Mouse (Mus musculus) megakaryocyte-erythroid progenitor cell, adult 5-6 weeks (primary cell): Measurements from ENCODE around the gene Spata17. TPM values are rescaled to one million over a fixed set of nuclear protein-coding genes. Genes with fewer than 3 reads are reported as not detected.
"Not testable (repeated sequence)": the region's sequence is repeated elsewhere in the genome, so short reads cannot be mapped to it uniquely, and the experiment has no call there.

ENCODE experiments used
- ATAC-seq: replicated peaks from 2 replicates; pipeline ENCODE4 v1.8.0; 2016; ENCODE audit warnings: mild to moderate bottlenecking, inconsistent platforms; ENCODE audit not compliant: severe bottlenecking, poor library complexity, low FRiP score, low TSS enrichment
- total RNA-seq, 2 experiments: library from RNA; stranded (forward) in 1 of 2; stranded (reverse) in 1 of 2; fragments of 200-1000, 215-1000 nt in 1 of 2; fragments of >200 nt in 1 of 2; fragmentation: Nextera tagmentation in 1 of 2; gene quantifications; 2 replicates each; pipeline ENCODE4 v1.2.3; 2014 to 2017

Spata17 gene
- total RNA-seq, 2 experiments from 2014 or later = 0.44 TPM; not detected in 1

DNA sequence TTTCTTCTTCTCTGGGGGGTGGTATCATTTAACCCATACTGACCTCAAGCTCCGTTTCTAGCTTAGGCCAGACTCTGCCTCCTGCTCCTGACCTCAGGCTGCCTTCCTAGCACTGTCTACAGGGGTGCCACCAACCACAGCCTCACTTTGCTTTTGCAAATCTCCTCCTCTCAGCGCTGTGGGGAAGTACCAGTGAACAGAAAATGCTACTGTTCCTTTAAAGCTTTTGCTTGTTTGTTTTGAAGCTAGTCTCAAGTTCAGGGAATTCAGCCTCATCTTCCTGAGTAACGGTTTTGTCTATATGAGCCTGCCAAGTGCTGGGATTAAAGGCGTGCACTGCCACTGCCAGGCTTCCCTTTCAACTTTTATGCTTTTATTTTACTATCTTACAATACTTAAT lies 5.8 kb downstream of the Spata17 start:
- ATAC-seq = no peak

DNA sequence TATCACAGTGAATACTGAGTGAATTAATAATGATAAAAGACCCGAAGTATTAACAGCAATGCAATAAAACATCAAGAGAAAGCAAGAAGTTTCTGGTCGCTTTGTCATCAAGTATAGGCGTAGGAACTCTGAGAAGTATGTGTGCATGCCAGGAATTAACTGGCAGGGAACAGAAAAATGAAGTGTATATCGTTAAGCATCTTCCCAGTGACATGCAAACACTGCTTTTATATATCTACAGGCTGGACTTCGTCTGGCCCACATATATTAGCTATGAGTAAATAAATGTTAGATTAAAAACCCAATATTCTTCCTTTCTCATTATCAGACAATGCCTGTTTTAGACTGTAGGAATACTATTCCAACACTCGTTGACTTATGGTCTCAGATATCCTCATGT lies 9.8 kb downstream of the Spata17 start:
- ATAC-seq = no peak

DNA sequence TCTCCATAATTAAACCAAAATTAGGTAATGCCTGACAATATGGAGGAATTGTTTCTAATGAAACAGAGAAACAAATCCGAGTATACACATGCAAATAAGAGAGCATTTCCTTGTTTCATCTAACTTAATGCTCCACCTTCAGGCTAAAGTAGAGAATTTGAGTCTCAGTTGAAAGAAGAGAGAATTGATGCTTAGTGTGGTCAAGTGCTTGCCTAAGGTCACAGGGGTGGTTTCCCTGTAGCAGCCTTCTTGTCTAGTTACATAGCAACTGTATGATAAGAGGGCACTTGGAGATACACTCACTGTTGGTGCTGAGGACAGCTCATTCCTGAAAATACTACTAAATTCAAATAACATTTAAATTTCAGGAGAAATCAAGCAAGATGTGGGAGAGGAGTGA lies 36.7 kb downstream of the Spata17 start:
- no peak for ATAC-seq

DNA sequence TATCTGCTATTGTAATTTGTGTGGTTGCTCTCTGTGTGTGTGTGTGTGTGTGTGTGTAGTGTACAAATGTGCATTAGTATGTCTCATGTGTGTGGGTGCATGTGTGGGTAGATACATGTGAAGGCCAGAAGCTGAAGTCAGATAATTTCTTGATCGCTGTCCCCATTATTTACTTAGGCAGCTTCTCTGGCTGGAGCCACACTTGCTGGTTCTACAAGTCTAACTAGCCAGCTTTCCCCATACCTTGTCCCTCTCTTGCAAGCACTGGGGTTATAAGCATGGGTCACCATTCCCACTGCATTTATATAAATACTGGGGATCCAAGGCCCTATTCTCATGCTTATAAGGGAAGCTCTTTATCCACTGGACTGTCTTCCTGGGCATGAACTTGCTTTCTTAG lies 39.3 kb downstream of the Spata17 start:
- ATAC-seq = no peak

DNA sequence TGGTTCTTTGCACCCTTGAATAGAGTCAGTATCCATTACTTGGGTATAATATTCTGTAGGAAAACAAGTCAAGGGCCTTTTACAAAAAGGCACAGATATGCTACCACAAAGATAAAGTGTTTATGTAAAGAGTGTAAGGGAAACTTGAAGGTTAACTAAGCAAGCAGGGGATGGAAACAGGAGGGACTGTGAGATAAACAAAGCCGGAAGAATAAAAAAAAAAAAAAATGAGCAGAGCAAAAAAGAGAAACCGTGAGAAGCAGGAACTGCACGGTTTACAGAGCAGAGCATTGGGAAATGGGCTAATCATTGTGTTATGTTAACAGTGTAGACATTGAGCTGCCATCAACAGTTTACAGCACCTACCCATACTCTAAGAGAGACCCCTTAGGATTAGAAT lies 44.9 kb downstream of the Spata17 start:
- peak; percentile 26 for ATAC-seq

DNA sequence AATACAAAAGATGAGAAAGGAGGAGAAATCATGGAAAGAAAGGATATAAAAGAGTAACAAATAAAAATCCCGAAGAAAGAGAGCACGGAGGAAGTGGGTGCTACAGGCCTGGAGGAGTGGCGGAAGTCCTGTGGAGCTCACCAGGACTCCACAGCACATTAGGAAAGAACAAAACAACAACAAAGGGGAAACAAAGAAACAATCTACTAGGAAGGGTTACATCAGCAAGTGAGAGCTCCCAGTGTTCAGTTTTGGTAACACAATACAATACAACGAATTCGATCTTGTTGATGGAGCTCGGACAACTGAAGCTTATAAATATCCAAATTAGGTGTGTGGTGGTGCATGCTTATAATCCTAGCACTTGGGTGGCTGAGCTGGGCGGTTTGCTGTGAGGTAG lies 45.6 kb downstream of the Spata17 start:
- no peak for ATAC-seq

DNA sequence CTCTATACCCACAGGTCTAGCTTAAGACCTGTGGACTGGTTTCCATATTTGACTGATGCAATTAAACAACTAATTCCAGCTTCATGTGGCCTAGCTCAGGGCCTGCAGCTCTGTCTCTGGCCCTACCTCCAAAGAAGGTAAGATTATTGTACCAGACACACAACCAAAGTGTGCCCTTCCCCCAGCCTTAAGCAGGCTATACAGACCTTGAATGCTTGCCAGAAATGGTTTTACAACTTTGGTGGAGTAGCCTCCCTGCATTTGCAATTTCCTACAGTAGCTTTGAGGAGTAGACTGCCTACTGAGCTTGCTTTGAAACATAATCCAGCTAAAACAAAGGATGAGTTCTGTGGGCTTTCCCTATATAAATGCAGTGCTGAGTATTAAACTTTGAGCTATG lies 51.7 kb downstream of the Spata17 start:
- ATAC-seq = no peak

DNA sequence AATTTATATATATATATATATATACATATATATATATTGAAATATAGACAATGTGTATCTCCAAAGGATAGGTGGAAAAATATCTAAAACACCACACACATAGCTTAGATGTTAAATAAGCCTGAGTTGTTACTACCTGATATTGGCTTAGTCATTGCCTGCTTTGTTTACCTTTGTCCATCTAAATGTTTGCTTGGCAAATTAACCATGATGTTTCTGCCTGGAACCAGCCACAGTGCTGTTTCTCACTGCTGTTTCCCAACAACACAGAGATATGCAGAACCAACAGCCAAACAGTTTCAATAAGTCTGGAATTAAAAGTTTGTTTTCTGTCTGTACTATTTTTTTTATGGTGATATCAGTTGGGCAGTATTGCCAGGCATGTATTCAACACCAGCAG lies 59.6 kb downstream of the Spata17 start:
- ATAC-seq = no peak

DNA sequence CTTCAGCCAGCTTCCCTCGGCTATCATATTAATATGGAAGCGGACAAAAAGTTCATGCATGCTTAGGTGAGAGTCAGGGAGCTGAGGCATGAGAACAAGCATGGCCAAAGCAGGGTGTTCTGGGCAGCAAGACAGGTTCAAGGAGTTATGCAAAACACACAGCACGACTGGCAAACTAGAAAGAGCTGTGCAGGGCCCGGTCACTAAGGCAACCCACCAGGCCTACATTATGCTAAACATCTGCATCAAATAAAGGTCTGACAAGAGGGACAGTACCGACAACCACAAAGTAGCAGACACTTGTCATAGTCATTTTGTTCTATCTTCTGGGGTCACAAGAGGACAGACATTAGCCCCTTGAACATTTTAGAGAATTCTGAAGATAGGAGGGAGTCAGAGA lies 61.6 kb downstream of the Spata17 start:
- ATAC-seq = no peak

DNA sequence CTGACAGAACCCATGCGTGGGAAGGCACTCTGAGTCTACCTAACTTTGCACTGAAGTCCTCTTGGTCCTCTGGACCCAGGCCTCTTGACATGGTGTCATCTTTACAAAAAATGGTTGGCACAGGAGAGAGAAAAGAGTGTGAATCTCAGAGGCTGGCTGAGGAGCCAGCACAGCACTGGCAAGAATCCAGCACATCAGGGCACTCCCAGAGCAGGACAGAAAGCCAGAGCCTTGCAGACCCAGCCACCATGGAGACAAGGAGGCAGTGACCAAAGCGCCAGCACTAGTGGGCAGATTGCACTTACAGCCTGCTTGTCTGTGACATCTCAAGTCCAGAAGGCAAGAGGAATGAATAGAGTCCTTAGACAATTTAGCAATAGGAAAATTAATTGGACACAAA lies 62.7 kb downstream of the Spata17 start:
- ATAC-seq = no peak

DNA sequence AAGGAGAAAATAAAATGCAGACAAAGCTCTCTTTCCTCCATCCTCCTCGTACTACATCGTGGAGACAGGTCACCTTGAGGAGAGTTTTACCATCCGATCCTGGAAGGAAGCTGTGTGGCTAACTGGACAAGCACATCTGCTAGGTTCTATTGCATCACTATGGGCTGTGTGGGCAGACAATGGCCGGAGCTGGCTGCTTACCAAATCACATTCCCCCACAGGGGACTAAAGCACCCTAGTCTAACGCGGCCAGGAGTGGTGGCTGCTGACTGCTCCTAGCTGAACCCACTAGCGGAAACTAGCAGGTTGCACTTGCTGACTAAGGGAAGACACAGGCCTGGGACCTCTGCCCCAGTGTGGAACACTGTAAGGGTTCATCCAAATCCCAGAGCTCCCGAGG lies 72.3 kb downstream of the Spata17 start:
- ATAC-seq = no peak

DNA sequence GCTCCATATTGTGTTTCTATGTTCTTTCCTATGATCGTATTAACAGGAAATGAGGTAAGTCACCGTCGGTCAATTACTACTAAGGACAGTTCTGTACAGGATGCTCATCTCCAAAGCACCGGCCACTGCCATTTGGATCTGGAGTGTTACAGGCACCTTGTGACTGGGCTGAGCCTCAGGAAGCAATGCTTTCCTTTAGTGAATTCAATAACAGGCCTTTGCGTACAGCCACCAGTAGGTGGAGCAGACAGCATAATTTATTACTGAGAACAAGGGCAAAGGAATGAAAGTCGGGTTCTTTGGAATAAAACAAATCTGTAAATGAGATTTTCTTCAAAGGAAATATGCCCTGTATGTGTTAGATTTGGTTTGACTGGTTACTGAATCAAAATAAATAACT lies 77.8 kb downstream of the Spata17 start:
- ATAC-seq = peak; percentile 90

DNA sequence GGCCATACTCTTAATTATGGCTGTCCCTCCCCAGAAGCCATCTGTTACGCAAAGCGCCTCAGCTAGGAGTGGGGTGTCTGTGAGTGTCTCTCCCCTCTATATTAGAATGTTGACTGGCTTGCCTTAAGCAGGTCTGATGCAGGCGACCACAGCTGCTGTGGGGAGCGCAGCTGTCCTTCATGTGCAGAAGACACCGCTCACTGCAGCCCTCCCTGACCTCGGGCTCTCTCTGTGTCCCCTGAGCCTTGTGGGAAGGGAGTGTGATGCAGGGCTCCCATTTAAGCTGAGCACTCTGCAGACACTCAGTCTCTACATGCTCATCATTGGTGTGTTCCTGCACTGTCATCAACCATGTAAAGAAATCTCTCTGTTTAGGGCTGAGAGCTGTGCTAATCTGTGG lies 79.4 kb downstream of the Spata17 start:
- ATAC-seq = no peak

DNA sequence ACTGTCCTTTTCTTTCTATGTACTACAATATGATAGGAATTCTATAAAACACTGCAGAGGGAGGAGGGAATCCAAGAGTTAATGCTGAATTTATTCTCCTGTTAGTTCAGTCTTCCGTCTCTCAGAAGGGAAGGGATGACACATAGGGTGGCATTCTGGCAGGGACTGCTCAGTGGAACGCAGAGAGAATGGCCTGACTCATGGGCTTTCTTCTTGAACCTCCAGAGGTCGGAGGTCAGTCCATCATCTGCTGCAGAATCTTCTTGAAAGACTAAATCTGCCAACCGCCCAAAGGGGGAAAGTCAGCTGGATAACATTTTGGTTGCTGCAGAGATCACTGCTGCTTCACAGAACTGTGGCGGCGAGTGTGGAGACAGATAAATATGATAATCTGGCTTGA lies 81.4 kb downstream of the Spata17 start:
- no peak for ATAC-seq

DNA sequence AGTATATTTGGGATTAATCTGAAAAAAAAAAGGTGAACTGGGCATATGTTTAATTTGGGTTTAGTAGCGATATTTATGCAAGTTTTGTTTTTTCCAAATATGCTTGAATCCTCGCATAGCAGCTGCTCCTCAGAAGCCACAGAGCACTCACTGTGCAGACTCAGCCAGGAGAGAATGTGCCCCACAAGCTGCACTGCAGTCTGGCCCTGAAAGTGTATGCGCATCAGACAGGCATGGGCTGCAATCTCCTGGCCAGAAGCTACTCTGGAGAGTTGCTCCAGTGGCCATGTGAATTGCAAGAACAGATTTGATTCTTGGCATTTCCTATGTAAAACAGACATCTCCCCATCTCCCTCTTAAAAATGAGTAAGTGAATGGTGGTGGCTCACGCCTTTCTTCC lies 82.9 kb downstream of the Spata17 start:
- ATAC-seq = no peak

DNA sequence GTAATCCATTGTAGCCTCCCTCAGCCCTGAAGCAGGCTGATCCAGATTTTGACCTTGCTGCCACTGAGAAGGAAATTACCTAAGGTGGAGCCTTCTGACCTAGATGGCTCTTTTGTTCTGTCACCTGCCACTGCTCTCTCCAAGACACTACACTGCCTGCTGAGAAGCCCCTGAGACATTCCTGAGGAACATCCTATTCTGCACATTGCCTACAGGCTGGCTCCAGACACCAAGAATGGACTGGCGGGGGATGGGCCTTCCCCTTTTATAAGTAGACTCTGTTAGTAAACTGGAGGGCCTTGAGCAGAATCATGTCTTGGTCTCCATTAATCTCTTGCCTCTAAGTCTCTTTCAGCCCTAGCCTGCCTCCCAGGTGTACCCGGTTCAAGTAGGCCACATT lies 87.7 kb downstream of the Spata17 start:
- not testable (repeated sequence) for ATAC-seq

DNA sequence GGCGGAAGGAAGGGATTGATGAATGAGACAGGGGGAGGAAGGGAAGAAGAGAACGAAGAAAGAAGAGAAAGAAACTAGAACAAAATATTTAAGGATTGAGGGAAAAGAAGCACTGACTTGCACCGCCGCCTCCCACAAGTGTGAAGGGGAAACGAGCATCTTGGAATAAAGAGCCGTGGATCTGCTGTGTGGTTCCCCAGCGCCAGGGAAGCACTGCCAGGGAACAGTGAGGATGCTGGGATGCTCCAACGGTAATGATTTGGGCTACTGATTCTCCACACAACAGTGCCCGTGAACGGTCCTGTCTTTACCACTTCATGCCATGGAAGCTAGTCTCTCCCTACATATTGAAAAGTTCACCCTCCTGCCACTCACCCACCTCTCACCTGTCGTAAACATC lies 89.5 kb downstream of the Spata17 start:
- ATAC-seq = no peak

DNA sequence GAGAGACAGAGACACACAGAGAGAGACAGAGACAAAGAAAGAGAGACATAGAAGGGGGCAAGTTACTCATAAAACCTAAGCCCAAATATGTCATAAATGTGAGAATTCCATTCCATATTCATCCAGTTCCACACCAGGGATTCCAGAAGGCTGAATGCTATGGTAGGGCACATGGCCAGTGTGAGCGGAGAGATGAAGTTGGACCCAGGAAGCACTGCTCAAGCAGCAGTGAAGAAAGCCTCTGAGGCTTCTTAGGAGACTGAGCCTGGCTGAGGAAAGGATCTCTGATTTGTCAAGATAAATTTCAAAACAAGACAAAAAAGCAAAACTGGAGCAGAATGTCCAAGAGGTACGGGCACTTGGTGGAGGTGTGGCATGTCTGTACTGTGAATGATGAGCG lies 90.3 kb downstream of the Spata17 start:
- ATAC-seq = no peak

DNA sequence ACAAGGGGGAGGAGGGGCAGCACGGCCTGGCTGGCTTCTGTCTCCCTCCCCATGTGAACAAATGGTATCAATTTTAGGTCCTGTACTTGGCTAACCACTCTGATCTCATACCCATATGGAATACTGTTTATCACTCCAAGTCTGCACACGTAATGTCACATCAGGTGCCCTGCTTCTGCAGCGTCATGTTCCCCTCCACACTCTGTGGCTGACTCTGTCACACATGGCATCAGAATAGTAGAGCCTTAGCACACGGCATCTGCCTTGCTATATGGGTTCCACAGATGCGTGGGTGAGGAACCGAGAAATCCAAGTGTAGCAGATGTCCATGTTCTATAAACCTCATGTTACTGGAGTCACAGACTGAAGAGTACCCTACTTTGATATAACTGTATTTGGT lies 96.0 kb downstream of the Spata17 start:
- ATAC-seq = no peak

DNA sequence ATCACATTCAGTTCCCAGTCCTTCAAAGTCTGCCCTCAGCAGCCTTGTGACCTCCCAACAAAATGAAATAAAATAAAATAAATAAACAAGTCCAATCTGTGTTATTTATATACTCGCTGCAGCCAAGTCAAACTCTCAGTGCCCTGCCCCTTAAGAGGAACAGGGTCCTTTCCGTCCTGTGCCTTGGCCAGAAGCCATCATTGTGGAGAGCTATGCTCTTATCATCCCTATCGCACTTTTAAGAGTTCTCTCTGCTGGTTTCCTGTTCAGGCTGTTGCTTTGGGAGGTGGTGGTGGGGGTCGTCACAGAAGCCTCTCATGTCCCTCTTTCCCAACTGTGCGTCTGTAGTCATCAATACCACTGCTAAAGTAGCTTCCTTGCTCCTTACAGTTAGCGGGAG lies 97.2 kb downstream of the Spata17 start:
- no peak for ATAC-seq

DNA sequence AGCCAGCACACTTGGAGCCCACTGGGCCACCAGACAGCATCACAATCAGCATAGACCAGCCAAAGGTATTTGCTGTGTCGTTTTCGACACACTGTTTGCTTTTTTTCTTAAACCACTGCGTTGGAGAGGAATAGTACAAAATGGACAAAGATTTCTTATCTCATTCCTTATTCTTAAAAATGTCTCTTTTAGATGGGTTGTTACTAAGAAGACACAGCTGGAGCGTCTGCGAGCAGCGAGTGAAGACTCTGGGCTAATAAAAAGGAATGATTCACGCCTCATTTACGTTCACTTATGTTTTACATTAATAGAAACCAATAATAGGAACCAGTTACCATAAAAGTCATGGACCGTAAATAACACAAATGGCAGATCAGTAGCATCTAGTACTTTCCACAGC lies 101.5 kb downstream of the Spata17 start:
- ATAC-seq = no peak

DNA sequence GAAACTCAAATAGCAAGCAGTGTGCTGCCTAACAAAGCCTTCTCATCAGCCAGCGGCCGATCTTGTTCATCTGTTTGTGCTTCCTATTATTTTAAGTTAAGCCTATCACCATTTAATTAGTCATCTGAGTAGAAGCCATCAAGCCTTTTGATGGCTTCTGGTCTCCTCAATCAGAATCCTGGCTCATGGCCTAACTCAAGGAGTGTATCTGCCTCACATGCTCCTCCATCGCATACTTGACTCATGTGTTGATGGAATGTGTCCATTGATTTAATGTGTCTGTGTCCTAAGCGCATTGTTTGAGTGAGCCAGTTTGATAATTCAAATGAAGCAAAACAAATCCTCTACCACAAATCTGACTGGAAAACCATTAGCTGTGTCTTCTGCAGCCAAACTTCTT lies 113.1 kb downstream of the Spata17 start:
- no peak for ATAC-seq

DNA sequence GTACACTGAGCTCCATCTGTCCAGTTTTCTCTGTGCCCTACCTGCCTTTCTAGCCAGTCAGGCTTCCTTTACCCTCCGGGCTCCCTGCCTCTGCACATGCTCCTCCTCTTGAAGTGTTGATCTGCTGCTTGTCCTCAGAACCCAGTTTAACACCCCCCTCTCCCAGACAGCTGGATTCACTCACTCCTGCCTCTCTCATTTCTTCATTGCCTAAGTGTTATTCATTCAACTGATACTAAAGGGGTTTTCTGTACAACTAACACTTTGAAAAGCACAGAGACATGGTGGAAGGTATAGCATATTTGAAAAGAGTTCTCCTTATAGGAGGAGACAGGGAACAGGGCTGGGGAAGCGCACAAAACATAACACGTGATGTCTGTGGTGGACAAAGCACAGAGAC lies 114.1 kb downstream of the Spata17 start:
- no peak for ATAC-seq
